Mouse (Mus musculus) CH12.LX (cell line): Measurements from ENCODE around the gene Lhb.

Source experiments
- CHD2 ChIP-seq: IDR thresholded peaks from 2 replicates; pipeline ENCODE4 v1.6.1; 2011; ENCODE audit warnings: low read length, improper control_type of control experiment
- CTCF ChIP-seq, 2 experiments: IDR thresholded peaks in 1 of 2; conservative IDR thresholded peaks in 1 of 2; 2 replicates each; pipeline ENCODE4 v1.5.1; 2011 to 2012; ENCODE audit warnings: low read depth in 2 of 2, low read length in 2 of 2, improper control_type of control experiment in 1 of 2, inconsistent platforms in 1 of 2, mild to moderate bottlenecking in 1 of 2, moderate library complexity in 1 of 2
- JUN ChIP-seq: IDR thresholded peaks from 2 replicates; pipeline ENCODE4 v1.6.1; 2011; ENCODE audit warnings: low read depth, mild to moderate bottlenecking, low read length, improper control_type of control experiment, moderate library complexity; ENCODE audit not compliant: insufficient read depth
- MAFK ChIP-seq: IDR thresholded peaks from 2 replicates; pipeline ENCODE4 v1.6.1; 2011; ENCODE audit warnings: low read length, improper control_type of control experiment; ENCODE audit not compliant: insufficient replicate concordance
- MAX ChIP-seq: IDR thresholded peaks from 2 replicates; pipeline ENCODE4 v1.6.1; 2011; ENCODE audit warnings: low read length, improper control_type of control experiment
- MAZ ChIP-seq: IDR thresholded peaks from 2 replicates; pipeline ENCODE4 v1.6.1; 2012; ENCODE audit warnings: low read depth, mild to moderate bottlenecking, inconsistent platforms, low read length, improper control_type of control experiment, moderate library complexity
- NRF1 ChIP-seq: IDR thresholded peaks from 2 replicates; pipeline ENCODE4 v1.6.1; 2014; ENCODE audit warnings: low read depth, mild to moderate bottlenecking, inconsistent platforms, low read length, improper control_type of control experiment, moderate library complexity
- POLR2A ChIP-seq: IDR thresholded peaks from 2 replicates; pipeline ENCODE4 v1.6.1; 2011; ENCODE audit warnings: low read depth, mild to moderate bottlenecking, improper control_type of control experiment, low read length
- POLR2AphosphoS2 ChIP-seq: IDR thresholded peaks from 2 replicates; pipeline ENCODE4 v1.6.1; 2011; ENCODE audit warnings: low read depth, low read length, improper control_type of control experiment
- SIN3A ChIP-seq: IDR thresholded peaks from 2 replicates; pipeline ENCODE4 v1.6.1; 2012; ENCODE audit warnings: low read length, improper control_type of control experiment, inconsistent platforms
- USF1 ChIP-seq: IDR thresholded peaks from 2 replicates; pipeline ENCODE4 v1.6.1; 2014; ENCODE audit warnings: low read depth, mild to moderate bottlenecking, inconsistent platforms, low read length, improper control_type of control experiment
- ZC3H11A ChIP-seq: IDR thresholded peaks from 2 replicates; pipeline ENCODE4 v1.6.1; 2012; ENCODE audit warnings: low read depth, mild to moderate bottlenecking, inconsistent platforms, low read length, improper control_type of control experiment
- ZMIZ1 ChIP-seq: IDR thresholded peaks from 2 replicates; pipeline ENCODE4 v1.6.1; 2012; ENCODE audit warnings: low read depth, mild to moderate bottlenecking, inconsistent platforms, low read length, improper control_type of control experiment
- ZNF384 ChIP-seq: IDR thresholded peaks from 2 replicates; pipeline ENCODE4 v1.6.1; 2012; ENCODE audit warnings: low read depth, low read length, improper control_type of control experiment, inconsistent platforms

DNA sequence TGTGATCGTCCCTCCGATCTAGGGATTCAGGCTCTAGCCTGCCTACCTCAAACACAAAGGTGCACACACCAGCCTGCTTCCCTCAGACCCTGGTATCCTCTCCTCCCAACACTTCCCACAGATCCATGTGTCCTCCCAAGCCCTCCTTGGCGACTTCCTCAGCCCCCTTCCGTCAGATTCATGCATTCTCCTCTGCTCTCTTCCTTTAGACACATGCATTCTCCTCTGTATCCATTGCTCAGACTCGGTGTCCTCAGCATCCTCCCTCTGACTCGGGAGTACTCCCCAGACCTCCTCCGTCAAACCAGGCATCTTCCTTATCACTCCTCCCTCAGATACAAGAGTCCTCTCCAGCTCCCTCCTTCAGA lies 13.2 kb downstream of the Lhb start:
- no peak for TF ChIP-seq NRF1
- no peak for TF ChIP-seq ZMIZ1
- no peak for TF ChIP-seq MAX
- TF ChIP-seq JUN: no peak
- TF ChIP-seq MAFK: no peak
- TF ChIP-seq POLR2AphosphoS2: no peak
- TF ChIP-seq POLR2A: no peak
- no peak for TF ChIP-seq CHD2
- TF ChIP-seq ZC3H11A: no peak
- no peak for TF ChIP-seq CTCF (conservative IDR thresholded peaks at IDR 0.05 in 1 of 2, IDR thresholded peaks at IDR 0.05 in 1 of 2; ENCODE audit: low read depth in 2 of 2, low read length in 2 of 2)
- no peak for TF ChIP-seq USF1
- TF ChIP-seq ZNF384: no peak
- no peak for TF ChIP-seq SIN3A
- TF ChIP-seq MAZ: no peak
